Mouse (Mus musculus) lung, adult 10 weeks (tissue): Measurements from ENCODE around the gene Gm20831. TPM values are rescaled to one million over a fixed set of nuclear protein-coding genes. Genes with fewer than 3 reads are reported as not detected.

Source experiments
- polyA plus RNA-seq: library from polyadenylated mRNA; stranded (reverse); fragments of 350-450 nt; fragmentation: Illumina TruSeq; extraction: RNeasy Lipid Tissue Mini Kit (QIAGEN cat#74804); gene quantifications from one replicate; pipeline ENCODE4 v1.2.3, GENCODE M21; 2014; ENCODE audit warnings: low read depth, low replicate concordance; ENCODE audit not compliant: insufficient read depth

Gm20831 gene
- polyA plus RNA-seq: not detected

DNA sequence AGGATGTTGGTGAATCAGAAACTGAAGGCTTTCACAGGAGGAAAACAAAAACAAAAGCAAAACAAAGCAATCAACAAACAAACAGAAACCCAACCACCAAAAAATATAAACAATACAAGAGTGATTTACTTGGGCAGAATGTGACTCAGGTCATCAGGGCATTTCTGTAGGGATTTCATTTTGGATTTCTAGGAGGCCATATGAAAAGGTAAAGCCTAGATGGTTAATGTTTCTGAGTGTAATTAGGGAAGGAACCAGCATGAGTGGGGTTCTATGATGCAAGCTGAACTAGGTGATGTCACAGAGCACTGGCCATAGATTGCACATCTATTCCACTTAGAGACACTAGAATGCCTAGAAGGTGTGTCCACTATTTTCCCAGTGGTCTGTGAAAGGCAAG is at the start of gene Gm20831, which contains the start of gene Gm20772:
Gene Gm20831, plus strand, starts transcription at position 301 of the 400 bp plus-strand sequence.
Gene Gm20772, plus strand, starts transcription at position 301 of the 400 bp plus-strand sequence.

GRCm38 (mm10) chrY:17846166-17846565 is 28.4 kb upstream of the Gm20831 start, which contains the start of gene Gm21904:
Gene Gm21904 (minus strand): TSS chrY:17846266.

DNA sequence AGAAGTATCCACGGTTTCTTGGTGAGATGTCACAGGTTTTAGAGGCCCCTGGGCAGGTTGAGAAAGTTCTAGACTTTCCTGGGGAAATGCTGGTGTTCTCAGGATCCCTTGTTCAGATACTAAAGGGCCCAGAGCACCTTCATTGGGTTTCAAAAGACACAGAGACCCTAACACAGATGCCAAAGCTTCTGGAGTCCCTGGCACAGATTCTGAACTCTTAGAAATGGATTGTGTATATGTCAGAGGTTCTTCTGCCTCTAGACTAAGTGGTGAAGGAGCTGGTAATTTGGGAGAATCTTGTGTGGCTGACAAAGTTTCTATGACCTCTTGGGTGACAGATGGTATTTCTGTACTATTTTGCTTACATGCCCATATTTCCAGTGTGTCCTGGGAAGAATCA is 62.7 kb downstream of the Gm20831 start, which contains the start of gene Srsy:
Gene Srsy, minus strand, starts transcription at position 101 of the 400 bp plus-strand sequence.

Other genes starting within 250 kb of the Gm20831 start
- not detected for gene Gm21904, start 28.5 kb upstream of the Gm20831 start, polyA plus RNA-seq
- gene Gm20772, start within 50 bp of the Gm20831 start, polyA plus RNA-seq: not detected
- gene Srsy, start 62.6 kb downstream of the Gm20831 start, polyA plus RNA-seq: not detected
- gene Gm21764, start 187.1 kb downstream of the Gm20831 start, polyA plus RNA-seq: not detected
- gene Ssty1, start 214.4 kb downstream of the Gm20831 start, polyA plus RNA-seq: not detected